Mouse (Mus musculus): ENCODE results near the gene Il6ra. TPM values are rescaled to one million over a fixed set of nuclear protein-coding genes. Genes with fewer than 3 reads are reported as not detected.

Il6ra gene
- polyA plus RNA-seq, 1 experiment from 2014 or later, result 1.9 TPM

DNA sequence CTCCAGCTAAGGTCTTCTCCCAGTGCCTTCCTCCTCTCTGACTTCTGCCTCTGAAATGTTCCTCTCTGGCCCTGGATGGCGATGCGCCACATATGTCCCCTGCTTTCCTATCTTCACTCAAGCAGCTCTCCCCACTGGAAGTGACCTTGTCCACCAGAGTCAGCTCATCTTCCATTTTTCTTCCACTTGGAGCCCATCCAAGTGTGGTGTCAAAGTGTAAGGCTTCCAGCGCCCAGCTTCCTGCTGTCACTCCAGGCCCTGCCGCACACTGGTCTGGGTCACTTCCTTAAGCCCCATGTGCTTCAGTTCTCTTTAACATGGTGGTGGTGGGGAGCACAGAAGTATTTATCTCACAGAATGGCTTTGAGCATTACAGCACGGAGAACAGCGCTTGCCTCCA is 65.4 kb downstream of the Il6ra start:
- no peak overlapping the region for H3K4me3 ChIP-seq (replicated peaks)
- WGBS (ENCODE audit: insufficient replicate concordance), result 57% methylated on average over 6 of the region's 6 CpGs
- H3K27me3 ChIP-seq, result no peaks in the 10 kb centered on the region
- H3K9ac ChIP-seq, result no peak overlapping the region
- peak overlapping the region; percentile 0; the same call in 1 of the 2 replicates for H3K27ac ChIP-seq
- ATAC-seq (ENCODE audit: low read depth), result peak; percentile 41; the same call in 1 of the 2 replicates
- H3K4me1 ChIP-seq (replicated peaks), result peaks cover 14% of the 10 kb centered on the region
- DNase-seq, result no peak
- no peaks in the 10 kb centered on the region for H3K9me3 ChIP-seq (replicated peaks)
- H3K4me2 ChIP-seq, result no peak overlapping the region
- no peaks in the 10 kb centered on the region for H3K36me3 ChIP-seq

DNA sequence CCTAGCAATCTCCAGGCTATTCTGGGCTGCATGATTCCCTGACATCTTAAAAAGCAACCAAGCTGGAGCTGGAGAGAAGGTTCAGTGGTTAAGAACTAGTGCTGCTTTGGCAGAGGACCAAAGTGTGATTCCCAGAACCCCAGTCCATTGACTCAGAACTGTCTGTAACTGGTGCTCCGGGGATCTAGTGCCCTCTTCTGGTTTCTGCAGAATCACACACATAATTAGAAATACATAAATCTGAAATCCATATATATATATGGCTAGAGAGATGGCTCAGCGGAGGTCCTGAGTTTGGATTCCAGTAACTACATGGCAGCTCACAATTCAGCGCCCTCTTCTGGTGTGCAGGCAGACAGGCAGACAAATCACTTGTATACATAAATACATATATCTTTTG is 65.9 kb downstream of the Il6ra start:
- ATAC-seq (ENCODE audit: low read depth) (no peak), DNase-seq (no peak)
- H3K9ac ChIP-seq, result no peak overlapping the region
- H3K27ac ChIP-seq, result no peak overlapping the region
- no peaks in the 10 kb centered on the region for H3K9me3 ChIP-seq (replicated peaks)
- peaks cover 15% of the 10 kb centered on the region for H3K4me1 ChIP-seq (replicated peaks)
- no peaks in the 10 kb centered on the region for H3K36me3 ChIP-seq
- H3K4me3 ChIP-seq (replicated peaks), result no peak overlapping the region
- no peak overlapping the region for H3K4me2 ChIP-seq
- no peaks in the 10 kb centered on the region for H3K27me3 ChIP-seq
- 75% methylated on average over 3 of the region's 3 CpGs for WGBS (ENCODE audit: insufficient replicate concordance)

- Histone ChIP-seq H3K9ac (no peak overlapping the region), H3K36me3 (no peaks in the 10 kb centered on the region), H3K9me3 (replicated peaks) (no peaks in the 10 kb centered on the region), H3K27ac (no peak overlapping the region), H3K4me3 (replicated peaks) (no peak overlapping the region), H3K4me2 (no peak overlapping the region), H3K27me3 (no peaks in the 10 kb centered on the region), H3K4me1 (replicated peaks) (peaks cover 15% of the 10 kb centered on the region)
- ATAC-seq (ENCODE audit: low read depth) (no peak), DNase-seq (no peak)
- WGBS (ENCODE audit: insufficient replicate concordance), result 75% methylated on average over 9 of the region's 9 CpGs
These were observed 67.2 kb downstream of the Il6ra start for GRCm38 (mm10) chr3:89845814-89846213.

DNA sequence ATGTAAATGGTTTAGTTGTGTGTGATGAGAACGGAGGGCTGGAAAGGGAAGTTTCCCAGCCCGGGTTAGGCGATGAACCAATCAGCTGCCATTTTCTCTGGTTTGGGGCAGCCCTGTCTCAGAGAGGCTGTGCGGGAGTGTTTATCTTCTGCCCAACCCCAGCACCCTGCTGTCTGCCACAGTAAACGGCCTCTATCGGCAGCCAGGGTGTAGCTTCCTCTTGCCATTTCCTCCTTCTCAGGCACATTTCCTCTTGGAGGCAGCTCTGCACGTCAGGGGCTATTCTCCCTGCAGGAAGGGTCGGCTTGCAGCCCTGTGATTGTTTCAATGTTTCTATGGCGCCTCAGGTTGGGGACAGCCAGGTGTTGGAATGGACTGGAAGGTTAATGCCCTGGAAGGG is 69.8 kb downstream of the Il6ra start:
- ATAC-seq (ENCODE audit: low read depth) (peak; percentile 86), DNase-seq (peak; percentile 39)
- no peaks in the 10 kb centered on the region for H3K27me3 ChIP-seq
- WGBS (ENCODE audit: insufficient replicate concordance), result 18% methylated on average over 9 of the region's 9 CpGs
- no peak overlapping the region for H3K9ac ChIP-seq
- peak overlapping the region; percentile 26; the same call in 1 of the 2 replicates for H3K4me2 ChIP-seq
- H3K4me3 ChIP-seq (replicated peaks), result no peak overlapping the region
- H3K27ac ChIP-seq, result peak overlapping the region; percentile 30; the same call in 1 of the 2 replicates
- no peaks in the 10 kb centered on the region for H3K9me3 ChIP-seq (replicated peaks)
- H3K36me3 ChIP-seq, result no peaks in the 10 kb centered on the region
- H3K4me1 ChIP-seq (replicated peaks), result peaks cover 11% of the 10 kb centered on the region

GRCm38 (mm10) chr3:89842258-89842657 is 70.7 kb downstream of the Il6ra start:
- H3K9ac ChIP-seq, result no peak overlapping the region
- H3K27me3 ChIP-seq, result no peaks in the 10 kb centered on the region
- peaks cover 11% of the 10 kb centered on the region for H3K4me1 ChIP-seq (replicated peaks)
- ATAC-seq (ENCODE audit: low read depth) (no peak), DNase-seq (peak; percentile 46)
- 60% methylated on average over 4 of the region's 4 CpGs for WGBS (ENCODE audit: insufficient replicate concordance)
- H3K4me2 ChIP-seq, result no peak overlapping the region
- no peak overlapping the region for H3K27ac ChIP-seq
- H3K36me3 ChIP-seq, result no peaks in the 10 kb centered on the region
- no peaks in the 10 kb centered on the region for H3K9me3 ChIP-seq (replicated peaks)
- no peak overlapping the region for H3K4me3 ChIP-seq (replicated peaks)

DNA sequence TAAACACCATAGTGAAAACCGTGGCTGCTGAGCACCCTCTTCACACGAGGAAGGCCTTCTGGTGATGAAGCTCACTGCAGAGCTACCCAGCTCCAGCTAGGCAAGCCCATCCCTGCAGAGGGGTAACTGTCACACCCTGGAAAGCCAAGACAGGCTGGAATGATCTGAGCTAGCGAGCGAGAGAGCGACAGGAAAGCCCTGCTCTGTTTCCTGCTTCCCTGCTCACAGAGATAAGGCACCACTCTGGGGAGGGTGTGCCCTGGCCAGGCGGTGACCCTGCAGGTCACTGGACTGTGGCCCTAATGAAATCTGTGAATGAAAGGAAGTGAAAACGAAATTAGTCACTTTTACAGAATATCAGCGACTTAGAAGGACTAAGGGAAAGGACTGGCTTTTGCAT is 77.6 kb downstream of the Il6ra start:
- H3K27me3 ChIP-seq, result peaks cover 57% of the 10 kb centered on the region
- no peak overlapping the region for H3K4me2 ChIP-seq
- no peaks in the 10 kb centered on the region for H3K9me3 ChIP-seq (replicated peaks)
- WGBS (ENCODE audit: insufficient replicate concordance), result 3% methylated on average over 8 of the region's 8 CpGs
- ATAC-seq (ENCODE audit: low read depth) (peak; percentile 73), DNase-seq (no peak)
- no peak overlapping the region for H3K27ac ChIP-seq
- no peak overlapping the region for H3K4me3 ChIP-seq (replicated peaks)
- peaks cover 9% of the 10 kb centered on the region for H3K4me1 ChIP-seq (replicated peaks)
- H3K36me3 ChIP-seq, result no peaks in the 10 kb centered on the region
- no peak overlapping the region for H3K9ac ChIP-seq

DNA sequence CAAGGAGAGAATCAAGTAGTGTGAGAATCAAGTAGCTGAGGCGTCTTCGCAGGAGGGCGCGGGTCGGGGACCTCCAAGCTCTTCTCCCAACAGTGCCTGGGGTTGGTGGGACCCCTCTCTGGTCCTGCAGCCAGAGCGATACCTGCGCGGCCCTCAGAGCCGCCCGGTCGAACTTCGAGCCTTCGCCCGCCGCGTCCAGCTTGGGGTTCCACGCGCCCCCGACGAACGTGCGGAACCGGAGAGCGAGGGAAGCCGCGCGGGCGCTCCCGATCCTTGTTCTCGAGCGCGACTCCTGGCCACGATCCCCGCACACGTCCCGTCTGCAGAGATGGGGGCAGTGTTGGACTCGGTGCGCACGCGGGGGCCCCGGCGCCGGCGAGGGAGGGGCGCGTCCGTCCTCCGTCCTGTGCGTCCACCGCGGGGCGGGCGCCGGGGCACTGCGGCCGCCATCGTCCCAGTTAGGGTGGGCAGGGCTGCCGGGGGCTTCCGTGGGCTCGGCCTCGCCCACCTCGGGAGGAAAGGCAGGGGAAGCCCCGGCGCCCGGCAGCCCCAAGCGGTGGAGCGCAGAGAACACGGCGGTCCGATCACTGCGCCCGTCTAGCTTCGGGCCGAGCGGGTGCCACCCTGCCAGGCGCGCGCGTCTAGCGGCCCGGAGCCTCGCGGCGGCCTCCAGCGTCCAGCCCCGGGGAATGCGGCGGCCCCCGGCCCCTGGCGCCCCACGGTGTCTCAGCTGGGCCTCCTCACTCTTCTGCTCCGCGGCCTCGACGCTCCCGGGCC is 82.0 kb downstream of the Il6ra start, which contains the start of gene She:
Gene She, plus strand, starts transcription at position 556 of the 777 bp plus-strand sequence.
- peaks cover 9% of the 10 kb centered on the region for H3K4me1 ChIP-seq (replicated peaks)

DNA sequence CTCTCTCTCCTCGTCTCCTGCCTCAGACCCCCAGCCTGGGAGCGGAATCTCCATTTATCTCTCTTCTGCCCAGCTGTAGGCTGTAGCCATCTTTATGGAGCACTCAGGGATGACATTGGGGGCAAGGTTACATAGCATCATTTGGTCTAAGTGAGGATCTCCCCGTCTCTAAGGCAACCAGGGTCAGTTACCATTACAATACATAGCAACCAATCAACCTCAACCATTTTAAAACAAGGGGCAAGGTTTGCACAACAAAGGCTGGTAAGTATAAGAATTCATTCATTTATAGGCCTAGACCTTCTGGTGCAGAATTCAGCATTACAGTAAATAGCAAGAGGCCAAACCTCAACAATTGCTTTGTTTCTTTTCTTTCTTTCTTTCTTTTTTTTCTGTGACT is 86.7 kb downstream of the Il6ra start:
- 56% methylated on average over 3 of the region's 3 CpGs for WGBS (ENCODE audit: insufficient replicate concordance)
- no peak for DNase-seq
- Histone ChIP-seq H3K27me3 (peaks cover 39% of the 10 kb centered on the region), H3K9me3 (replicated peaks) (no peaks in the 10 kb centered on the region), H3K36me3 (no peaks in the 10 kb centered on the region), H3K4me1 (replicated peaks) (peaks cover 16% of the 10 kb centered on the region), H3K4me3 (replicated peaks) (no peak overlapping the region), H3K9ac (no peak overlapping the region), H3K4me2 (no peak overlapping the region), H3K27ac (no peak overlapping the region)
- no peak for ATAC-seq (ENCODE audit: low read depth)

More for the DNA sequence above, 82.0 kb downstream of the Il6ra start, which contains the start of gene She:
- DNase-seq (no peak), ATAC-seq (ENCODE audit: low read depth) (no peak)
- no peaks in the 10 kb centered on the region for H3K9me3 ChIP-seq (replicated peaks)
- H3K9ac ChIP-seq, result peak within 1 kb of the TSS; percentile 56
- 3% methylated on average over 85 of the region's 96 CpGs for WGBS (ENCODE audit: insufficient replicate concordance)
- peaks cover 84% of the 10 kb centered on the region for H3K27me3 ChIP-seq
- peak within 1 kb of the TSS; percentile 50 for H3K4me3 ChIP-seq (replicated peaks)
- peak within 1 kb of the TSS; percentile 23; the same call in 1 of the 2 replicates for H3K27ac ChIP-seq
- no peaks in the 10 kb centered on the region for H3K36me3 ChIP-seq
- peak within 1 kb of the TSS; percentile 53 for H3K4me2 ChIP-seq

GRCm38 (mm10) chr3:89823594-89823993 is 89.4 kb downstream of the Il6ra start:
- no peak overlapping the region for H3K4me3 ChIP-seq (replicated peaks)
- peaks cover 33% of the 10 kb centered on the region for H3K4me1 ChIP-seq (replicated peaks)
- H3K4me2 ChIP-seq, result no peak overlapping the region
- H3K27ac ChIP-seq, result no peak overlapping the region
- DNase-seq (no peak), ATAC-seq (ENCODE audit: low read depth) (no peak)
- H3K9me3 ChIP-seq (replicated peaks), result no peaks in the 10 kb centered on the region
- no peak overlapping the region for H3K9ac ChIP-seq
- 52% methylated on average over 2 of the region's 2 CpGs for WGBS (ENCODE audit: insufficient replicate concordance)
- peaks cover 12% of the 10 kb centered on the region for H3K27me3 ChIP-seq
- no peaks in the 10 kb centered on the region for H3K36me3 ChIP-seq

DNA sequence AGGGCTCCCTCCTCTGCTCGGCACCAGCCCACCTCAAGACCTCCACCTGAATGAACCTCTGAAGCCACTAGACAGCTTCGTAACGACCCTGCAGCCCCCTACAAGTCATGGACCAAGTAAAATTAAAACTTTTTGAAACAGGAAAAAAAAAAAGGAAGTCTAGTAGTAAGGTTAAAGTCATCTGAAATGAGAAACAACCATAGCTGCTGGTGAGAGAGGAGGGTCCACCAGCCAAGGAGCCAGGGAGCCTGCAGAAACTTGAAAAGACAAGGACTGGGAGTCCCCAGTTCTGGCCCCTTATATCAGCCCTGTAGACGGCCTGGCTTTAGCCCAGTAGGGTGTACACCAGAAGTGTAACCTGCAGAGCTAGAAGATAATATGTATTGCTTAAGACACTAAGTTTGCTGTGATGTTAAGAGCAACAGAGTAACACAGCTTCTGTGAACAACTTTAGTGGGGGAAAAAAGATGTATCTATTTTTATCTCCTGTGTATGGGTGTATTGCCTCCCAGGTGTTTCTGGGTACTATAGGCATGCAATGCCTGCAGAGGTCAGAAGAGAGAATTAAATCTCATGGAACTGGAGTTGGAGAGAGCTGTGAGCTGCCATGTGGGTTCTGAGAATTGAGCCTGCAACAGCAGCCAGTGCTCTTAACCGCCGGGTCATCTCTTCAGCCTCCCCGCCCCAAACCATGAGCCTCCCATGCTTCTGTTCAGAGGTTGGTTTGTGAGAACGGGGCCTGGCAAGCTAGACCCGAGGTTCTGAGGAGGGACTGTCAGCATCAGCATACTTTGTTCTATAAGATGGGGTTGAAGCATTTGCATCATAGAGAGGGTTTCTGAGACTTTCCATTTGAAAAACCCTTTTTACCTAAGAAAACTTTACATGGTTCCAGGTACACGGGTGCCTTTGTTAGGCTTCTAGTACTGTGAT is 91.2 kb downstream of the Il6ra start:
- peaks cover 33% of the 10 kb centered on the region for H3K4me1 ChIP-seq (replicated peaks)
- DNase-seq (no peak), ATAC-seq (ENCODE audit: low read depth) (peak; percentile 68)
- H3K27ac ChIP-seq, result peak overlapping the region; percentile 2; the same call in 1 of the 2 replicates
- no peaks in the 10 kb centered on the region for H3K9me3 ChIP-seq (replicated peaks)
- 57% methylated on average over 10 of the region's 10 CpGs for WGBS (ENCODE audit: insufficient replicate concordance)
- H3K36me3 ChIP-seq, result no peaks in the 10 kb centered on the region
- no peak overlapping the region for H3K4me3 ChIP-seq (replicated peaks)
- no peak overlapping the region for H3K9ac ChIP-seq
- peaks cover 10% of the 10 kb centered on the region for H3K27me3 ChIP-seq
- peak overlapping the region; percentile 55 for H3K4me2 ChIP-seq

DNA sequence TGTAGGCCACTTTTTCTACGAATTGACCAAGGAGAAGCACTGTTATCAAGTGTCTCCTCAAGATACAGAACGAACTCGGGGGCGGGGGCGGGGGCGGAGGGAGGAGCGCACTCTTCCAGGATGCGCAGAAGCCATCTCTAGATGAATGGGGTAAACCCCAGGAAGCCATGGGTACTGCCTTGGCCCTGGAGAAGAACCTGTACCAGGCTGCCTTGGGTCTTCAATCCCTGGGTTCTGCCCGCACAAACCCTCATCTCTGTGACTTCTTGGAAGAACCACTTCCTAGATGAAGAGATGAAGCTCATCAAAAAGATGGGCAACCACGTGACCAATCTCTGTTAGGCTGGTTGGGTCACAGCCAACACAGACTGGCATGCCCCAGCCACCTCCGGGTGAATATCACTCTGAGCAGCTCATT is 91.9 kb downstream of the Il6ra start:
- no peaks in the 10 kb centered on the region for H3K9me3 ChIP-seq (replicated peaks)
- DNase-seq (no peak), ATAC-seq (ENCODE audit: low read depth) (peak; percentile 80)
- peaks cover 33% of the 10 kb centered on the region for H3K4me1 ChIP-seq (replicated peaks)
- peak overlapping the region; percentile 23; the same call in 1 of the 2 replicates for H3K4me3 ChIP-seq (replicated peaks)
- WGBS (ENCODE audit: insufficient replicate concordance), result 47% methylated on average over 11 of the region's 11 CpGs
- H3K4me2 ChIP-seq, result peak overlapping the region; percentile 55
- peaks cover 11% of the 10 kb centered on the region for H3K27me3 ChIP-seq
- no peaks in the 10 kb centered on the region for H3K36me3 ChIP-seq
- H3K27ac ChIP-seq, result peak overlapping the region; percentile 54
- H3K9ac ChIP-seq, result 0 out of 2 replicates have a peak overlapping the region, but pooled peaks have one; percentile 37

Measured in liver, embryonic 13.5 days (tissue).